Mouse (Mus musculus) telencephalon, adult 2 months (tissue): ENCODE measurements around the gene Apbb2.

ENCODE experiments used
- DNase-seq: peaks from one replicate; pipeline ENCODE4 v3.0.0-alpha.2; 2011; ENCODE audit warnings: low read depth, low spot score

The Apbb2 gene

DNA sequence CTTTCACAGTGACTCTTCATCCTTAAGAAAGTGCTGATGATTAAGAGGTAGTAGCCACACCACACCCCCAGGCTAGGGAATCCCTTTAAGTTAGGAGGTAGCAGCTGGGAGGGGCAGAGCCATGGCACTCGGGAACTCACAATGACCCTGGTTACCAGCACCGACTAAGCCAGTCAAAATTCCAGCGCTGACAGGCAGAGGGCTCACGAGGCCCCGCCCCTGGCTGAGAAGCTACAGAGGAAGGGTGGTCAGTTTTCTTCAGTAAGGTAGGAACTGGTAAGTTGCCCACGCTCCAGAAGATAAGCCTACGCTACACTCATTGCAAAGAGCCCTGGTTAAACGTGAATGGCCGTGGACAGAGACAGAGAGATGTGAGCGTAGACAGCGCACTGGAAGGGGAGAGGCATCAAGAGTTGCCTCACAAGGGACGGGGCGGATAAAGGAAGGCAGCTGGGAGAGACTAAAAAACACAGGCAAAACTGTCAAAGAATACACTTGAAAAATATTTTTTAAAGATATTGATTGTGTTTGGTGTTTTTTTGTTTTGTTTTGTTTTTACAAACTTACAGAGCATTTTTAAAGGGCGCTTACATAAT, 100.1 kb downstream of the Apbb2 start:
- no peak for DNase-seq

DNA sequence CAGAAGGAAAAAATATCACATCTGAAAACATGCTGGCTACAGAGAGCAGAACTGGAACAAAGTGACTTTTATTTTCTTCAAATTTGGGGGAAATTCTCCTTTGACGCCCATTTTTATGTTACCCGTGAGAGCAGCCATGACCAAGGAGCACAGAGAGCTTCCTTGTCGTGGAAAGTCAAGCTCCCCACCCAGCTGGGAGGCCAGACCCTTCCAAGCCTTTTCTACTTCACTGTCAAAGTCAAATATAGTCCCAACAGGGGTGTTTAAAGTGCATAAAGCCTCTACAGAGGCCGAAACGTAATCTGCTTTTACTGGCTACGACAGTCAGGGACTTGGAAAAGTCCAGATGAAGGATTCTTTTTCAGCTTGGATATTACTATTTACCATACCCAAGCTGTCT, 101.1 kb downstream of the Apbb2 start:
- DNase-seq = no peak

DNA sequence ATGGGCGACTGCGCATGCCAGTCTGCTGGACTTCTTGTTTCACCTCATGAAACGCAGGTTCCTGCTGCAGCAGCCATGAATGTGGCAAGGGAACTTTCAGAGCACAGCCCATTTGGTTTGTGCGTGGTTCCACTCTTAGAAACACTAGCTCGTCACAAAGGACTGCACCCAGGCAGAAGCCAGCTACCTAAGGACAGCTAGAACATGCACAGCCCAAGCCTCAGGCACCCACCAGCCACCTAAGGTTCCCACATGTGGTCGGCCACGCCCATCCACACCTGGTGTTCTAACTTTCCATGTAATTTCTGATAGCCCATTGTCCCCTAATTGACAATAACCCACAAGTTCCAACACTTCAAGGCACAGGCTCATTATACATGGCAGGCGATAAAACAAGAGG, 102.3 kb downstream of the Apbb2 start:
- no peak for DNase-seq

DNA sequence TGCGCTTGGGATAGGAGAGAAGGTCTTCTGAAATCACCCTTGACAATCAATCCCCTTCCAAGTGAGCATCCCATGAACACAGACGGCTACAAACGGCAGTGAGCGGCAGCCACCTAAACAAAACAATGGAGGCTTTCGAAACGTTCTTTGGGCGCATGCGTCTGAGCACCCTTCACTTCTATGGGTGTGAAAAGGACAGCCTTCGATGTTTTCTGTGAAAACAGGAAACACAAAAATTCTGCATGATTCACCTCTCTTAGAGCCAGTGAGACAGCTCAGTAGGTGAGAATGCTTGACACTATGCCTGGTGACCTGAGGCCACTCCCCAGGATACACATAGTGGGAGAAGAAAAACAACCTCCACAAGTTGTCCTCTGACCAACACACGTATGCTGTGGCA, 103.3 kb downstream of the Apbb2 start:
- DNase-seq = no peak

DNA sequence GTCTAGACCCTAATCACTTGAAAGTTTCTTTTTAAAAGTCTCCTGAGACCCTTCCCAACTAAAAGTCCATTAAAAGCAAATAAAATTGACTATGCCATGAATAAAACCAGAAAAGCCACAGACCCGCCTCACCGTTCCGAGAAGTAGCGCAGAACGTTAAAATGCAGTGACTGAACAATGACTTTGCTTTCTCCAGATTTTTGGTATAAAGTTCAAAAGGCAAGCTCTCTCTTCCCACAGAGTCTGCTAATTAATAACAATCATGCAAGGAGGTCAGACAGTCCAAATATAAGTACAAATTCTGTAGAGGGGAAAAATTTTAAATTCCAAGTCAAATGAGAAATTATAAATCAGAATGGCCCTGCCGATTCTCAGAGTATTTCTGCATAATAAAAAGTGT, 103.9 kb downstream of the Apbb2 start:
- DNase-seq = no peak

DNA sequence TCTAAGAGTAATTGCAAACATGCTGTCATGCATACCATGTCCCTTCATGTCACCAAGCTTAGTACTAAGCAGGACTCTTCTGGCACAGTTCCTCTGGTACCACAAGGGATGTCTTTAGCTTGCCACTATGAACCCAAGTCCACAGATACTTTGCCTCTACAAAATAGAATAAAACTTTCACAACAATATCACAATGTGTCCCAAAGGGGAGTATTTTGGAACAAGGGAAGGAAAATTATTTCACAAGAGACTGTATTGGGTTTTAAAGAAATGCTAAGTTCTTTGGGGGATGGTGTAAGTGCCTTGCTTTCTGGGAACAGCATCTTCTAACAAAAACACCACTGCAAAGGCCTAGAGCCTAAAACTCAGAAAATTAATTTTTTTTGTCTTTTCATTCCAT, 105.2 kb downstream of the Apbb2 start:
- DNase-seq = no peak

DNA sequence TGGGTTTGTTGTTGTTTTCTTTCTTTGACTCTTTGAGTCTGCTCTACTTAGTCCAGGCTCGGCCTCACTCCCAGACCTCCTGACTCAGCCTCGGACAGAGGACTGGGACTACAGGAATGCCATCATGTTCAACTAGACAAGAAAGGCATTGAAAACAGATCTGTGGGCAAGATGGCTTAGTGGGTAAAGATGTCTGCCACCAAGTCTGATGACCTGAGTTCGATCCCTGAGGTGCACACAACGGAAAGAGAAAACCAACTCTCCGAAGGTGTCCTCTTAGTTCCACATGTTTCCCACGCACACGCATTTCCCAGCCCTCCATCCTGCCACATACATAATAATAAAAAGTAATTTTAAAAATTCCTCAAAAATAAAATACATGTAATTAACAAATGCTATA, 106.1 kb downstream of the Apbb2 start:
- DNase-seq = no peak

DNA sequence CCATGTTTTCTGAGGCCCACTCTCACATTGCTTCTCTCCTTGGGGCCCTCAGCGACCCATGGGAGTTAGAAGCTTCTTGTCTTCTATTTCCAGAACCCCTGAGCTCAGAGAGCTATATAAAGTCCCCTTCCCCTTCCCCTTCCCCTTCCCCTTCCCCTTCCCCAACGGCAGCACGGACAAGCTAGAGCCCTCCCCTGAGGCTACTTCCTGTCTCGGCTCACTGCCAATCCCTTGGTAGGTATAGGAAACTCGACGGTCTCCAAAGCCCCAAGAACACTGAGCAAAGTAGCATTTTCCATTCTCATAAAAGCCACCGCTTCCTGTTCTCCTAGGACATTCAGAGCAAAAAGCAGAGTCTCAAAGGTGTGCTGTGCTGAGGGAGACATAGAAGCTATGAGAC, 107.9 kb downstream of the Apbb2 start:
- DNase-seq = no peak

DNA sequence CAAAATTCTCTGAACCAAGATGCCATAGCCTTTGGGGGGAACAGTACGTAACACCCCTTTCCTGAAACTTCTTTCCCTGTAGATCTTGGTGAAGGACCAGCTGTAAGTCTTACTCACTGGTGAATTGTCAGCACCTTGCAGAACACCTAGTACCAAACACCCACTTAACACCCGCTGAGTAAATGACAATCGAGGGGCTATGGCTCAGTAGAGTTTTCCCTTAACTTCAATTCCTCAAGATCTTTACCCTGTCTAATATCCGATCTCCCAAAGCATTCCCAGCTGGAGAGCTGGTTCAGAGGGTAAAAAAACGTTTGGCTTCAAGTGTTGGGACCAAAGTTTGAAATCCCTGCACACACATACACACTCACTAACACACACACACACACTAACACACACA, 109.4 kb downstream of the Apbb2 start:
- DNase-seq = no peak

DNA sequence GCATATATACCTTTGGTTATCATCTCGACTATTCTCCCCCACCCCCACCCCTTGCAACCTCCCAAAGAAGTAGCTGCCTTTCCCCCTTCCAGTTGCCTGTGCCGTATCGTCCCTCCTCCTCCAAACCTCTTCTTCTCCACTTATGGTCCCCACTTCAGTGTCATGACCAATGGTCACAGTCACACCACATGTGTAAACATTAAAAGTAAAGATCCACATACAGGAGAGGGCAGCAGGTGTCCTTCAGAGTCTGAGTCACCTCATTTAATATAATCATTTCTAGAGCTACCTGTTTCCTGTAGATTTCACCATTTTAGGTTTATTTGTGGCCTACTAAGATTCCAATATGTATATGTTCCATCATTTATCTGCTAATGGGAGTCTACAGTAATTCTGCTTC, 113.0 kb downstream of the Apbb2 start:
- DNase-seq = no peak

DNA sequence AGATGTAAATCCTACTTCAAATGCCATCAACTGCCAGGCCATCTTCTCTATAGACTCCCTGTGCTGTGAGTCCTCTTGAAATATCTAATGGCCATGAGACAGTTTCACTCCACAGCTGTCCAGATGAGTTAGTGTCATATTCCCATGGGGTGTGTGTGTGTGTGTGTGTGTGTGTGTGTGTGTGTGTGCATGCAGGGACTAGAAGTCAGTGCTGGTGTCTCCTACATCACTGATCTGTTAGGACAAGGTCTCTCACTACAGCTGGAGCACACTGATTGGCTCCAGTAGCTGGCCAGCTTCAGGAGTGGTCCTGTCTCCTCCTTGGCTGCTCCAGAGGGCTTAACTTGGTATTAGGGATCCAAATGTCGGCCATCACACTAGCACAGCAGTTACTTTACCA, 113.5 kb downstream of the Apbb2 start:
- DNase-seq = no peak

DNA sequence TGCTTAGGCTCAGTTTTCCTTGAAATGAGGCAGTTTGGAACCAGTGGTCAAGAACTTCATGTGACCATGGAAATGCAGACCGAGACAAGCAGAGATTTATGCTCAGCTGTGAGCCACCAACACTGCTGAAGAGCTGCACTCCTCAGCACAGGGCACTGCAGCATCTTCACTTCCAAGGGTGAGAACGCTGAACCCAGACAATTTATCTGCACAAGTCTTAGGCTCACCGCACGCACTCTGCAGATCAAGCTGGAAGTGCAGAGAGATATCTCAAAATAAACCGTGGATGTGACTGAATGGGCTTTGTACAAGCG, 114.2 kb downstream of the Apbb2 start:
- DNase-seq = no peak

DNA sequence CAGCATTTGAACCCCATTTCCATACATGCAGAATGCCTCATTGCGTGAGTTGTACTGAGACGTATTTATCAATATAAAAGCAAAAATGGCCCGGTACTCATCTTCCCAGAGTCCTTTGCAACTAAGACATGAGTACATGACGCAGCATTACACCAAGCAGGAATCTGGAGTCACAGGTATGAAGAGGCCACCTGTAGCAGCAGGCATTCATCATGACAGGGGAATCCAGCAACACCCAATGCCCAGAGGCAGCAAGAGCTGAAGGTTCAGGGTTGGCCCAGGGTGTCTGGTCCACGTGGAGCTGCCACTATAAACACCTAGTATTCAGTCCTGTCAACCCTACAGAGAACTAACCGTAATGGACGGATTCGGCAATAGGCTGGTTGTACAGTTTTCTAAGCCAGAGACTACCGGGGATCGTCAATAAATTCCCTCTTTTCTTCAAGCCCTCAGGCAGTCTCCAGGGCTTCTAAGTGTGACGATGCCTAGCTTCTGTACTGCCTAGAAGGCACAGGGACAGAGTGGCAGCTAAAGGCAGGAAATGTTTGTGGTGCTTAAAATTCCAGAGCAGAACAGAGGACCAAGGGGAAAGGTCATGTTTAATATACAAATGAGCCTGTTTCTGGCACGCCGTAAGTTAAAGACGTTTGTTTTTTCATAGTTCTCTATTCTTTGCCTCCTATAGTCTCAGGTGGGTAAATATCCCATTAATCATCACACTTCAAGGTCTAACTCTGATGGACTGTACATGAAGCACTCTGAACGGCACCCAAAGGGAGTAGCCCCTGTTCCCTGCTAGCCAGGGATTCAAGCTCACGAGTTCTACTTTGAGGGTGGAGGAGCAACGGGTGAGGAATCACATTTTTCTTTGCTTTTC, 114.8 kb downstream of the Apbb2 start:
- no peak for DNase-seq

DNA sequence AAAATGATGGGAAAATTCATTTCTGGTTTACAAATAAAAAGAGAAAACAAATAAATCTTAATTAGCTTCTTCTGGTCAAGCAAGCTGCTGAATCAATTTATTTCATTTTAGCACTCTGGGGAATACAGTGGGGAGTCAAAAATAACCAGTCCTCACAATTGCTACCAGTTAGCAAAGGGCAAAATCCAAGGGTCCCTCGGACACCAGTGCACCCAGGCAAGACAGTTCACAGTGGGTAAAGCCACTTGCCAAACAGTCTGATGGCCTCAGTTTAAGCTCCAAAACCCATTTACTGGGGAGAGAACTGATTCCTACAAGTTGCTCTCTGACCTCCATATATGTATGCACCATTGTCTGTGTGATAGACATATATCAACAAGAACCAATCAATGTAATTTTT, 115.6 kb downstream of the Apbb2 start:
- DNase-seq = no peak

DNA sequence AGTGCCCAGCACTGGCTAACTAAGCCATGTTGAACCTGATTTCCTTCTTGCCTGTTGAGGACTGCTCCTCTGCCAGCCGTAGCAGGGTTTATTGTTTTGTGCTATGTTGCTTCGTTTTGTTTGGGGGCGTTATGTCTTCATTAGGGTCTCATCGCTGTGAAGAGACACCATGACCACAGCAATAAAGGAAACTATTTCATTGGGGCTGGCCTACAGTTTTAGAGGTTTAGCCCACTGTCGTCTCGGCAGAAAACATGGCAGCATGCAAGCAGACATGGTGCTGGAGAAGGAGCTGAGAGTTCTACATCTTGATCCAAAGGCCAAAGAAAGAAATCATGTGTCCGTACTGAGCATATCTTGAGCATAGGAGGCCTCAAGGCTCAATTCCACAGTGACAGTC, 119.0 kb downstream of the Apbb2 start:
- no peak for DNase-seq

DNA sequence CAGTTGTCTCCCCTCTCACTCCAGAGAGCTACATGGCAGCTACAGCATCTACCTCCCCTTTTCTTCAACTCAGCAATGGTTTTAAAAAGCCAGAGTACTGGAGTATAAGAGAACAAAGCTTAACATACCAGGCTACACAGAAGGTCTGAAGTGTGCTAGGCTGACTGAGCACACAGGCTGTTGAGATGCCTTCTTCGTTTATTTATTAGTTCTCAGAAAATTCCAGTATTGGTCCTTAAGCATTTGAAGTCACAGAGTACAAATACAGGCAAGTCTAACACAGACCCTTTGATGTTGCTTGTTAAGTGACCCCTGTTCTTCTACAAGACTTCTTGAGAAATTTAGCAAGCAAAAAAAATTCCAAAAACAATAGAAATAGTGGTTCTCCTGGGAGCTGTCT, 120.4 kb downstream of the Apbb2 start:
- no peak for DNase-seq

DNA sequence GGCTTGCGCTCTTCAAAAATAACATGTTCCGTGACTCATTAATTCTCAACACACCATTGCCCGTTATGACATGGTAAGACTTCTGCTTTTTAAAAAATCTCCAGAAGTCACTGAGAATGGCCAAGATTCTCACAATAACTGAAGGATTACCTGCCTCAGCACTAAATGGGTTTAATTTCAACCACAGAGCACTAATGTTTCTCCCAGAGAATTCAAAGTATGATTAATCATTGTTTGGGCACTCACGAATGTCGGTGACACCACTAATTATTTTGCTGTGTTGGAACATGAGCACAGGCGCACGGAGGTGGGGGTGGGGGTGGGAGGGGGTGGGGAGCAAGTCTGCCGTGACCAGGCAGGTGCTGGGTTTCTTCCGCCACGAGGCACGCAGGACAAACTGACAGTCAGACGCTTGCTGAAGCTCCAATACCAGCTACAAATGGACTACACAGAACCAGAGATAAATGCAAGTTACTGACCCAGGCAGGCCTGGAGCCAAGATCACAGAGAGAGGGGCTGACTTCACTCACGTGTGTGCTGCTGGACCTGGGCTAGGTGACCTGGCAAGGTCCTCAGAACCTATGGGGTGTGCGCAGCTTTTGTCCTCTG, 121.0 kb downstream of the Apbb2 start:
- no peak for DNase-seq

DNA sequence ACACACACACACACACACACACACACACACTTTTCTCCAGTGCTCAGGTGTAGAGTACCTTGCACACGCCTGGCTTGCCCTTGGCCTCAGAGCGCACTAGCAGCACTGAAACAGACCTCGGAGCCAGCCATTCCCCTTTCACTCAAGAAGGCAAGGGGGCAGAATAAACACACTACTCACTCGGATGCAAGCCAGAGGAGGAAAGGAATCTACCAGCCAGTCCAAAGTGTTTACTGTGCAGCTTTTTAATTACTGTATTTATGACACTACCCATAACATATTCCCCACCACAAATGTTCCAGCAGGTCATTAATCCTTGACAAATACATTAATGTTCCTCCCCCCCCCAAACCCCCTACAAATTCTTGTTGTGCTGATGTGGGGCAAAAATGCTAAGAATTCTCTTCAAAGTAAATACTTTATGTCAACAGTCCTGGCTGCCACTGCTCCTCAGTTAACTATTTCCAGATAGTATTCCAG, 121.7 kb downstream of the Apbb2 start:
- DNase-seq = no peak

DNA sequence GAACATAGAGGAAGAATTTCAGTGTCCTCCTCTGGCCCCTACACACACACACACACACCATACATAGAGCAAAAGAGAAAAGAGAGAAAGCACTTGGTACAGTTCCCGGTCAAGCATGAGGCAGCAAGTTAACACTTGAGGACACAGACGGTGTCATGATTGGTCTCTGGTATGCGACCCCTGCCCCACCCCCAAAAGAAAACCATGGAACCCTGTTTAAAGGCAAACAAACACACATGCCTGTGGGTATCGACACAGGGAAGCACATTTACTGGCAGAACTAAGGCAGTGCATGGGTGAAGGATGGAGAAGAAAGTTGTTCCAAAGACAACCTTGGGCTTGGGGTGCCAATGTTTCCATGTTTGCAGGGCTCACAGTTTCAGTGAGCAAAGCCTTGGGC, 123.9 kb downstream of the Apbb2 start:
- DNase-seq = no peak

DNA sequence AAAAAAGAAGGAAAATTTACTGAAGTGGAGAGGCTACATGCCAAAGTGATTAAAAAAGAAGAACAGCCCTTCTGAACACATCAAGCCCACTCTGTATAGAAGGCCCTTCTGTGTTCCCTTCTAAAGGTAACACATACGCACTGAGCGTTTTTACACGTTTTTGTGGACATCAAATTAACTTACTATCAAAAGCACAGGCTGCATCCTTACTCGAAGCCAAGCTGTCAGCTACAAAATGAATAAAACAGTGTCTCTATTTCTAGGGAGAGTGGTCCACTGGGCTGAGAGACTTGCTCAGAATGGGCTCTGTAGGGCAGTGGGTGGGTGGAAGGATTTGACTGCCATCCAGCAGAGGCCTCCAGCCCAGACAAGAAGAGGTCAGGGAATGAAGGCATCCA, 126.0 kb downstream of the Apbb2 start:
- DNase-seq = no peak

DNA sequence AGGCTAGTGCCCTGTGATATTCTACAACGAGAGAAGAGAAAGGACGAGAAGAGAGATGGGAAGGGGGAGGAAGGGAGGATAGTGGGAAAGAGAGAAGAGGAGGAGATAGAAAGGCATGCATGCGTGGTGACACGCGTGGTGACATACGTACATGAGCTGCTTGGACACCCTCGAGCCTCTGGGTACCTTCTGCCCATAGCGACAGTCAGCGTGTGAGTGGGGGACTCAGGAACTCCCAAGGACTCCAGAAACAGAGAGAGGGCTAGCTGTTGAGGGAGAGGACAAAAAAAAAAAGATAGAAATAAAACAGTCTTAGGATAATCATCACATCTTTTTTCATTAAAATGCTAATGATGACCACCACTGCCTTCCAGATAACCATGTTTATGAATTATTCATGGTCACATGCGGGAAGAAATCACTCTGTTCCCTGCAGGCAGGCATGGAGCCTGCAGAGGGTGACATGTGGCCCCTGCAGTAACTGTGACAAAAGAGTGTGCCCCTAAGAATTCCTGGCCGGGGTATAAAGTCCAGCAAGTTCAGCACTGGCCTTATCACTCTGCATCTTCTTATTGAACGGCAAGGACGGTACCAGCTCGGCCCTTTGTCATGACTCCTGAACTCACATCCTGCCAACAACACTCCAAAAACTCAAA, 126.5 kb downstream of the Apbb2 start:
- no peak for DNase-seq

DNA sequence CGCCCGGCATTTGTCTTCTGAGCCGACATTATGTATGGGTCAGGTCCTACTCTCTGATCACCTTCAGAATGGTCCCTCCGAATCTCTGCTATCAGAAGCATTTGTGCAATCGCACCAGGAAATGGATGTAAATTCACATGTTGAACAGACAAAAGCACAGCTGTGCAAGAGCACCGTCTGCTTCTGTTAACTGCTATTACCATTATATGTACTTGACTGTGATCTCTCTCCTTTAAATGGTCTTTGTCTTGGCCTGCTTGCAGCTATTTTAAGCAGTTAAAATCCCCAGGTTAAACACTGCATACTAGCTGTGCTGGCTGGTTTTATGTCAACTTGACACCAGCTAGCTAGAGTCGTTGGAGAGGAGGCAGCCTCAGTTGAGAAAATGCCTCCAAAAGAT, 132.6 kb downstream of the Apbb2 start:
- DNase-seq = no peak

DNA sequence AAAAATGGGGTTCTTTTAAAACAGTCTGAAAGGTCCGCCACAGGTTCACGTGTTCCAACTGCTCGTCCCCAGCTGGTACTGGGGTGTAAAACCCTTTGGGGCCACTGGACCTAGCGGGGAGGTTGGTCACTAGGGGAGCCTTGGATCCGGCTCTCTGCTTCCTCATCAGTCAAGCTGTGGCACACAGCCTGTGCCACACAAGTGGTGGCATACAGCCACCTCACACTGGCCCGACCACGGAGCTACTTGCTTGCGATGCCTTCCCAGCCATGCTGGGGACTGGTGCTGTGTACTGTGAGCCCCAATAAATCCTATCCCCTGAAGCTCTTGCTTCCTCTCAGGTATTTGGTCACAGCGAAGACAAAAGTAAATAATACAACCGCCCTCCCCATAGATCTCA, 142.3 kb downstream of the Apbb2 start:
- DNase-seq = no peak
